Mouse (Mus musculus) hindbrain, embryonic 11.5 days (tissue): ENCODE results near the gene Nup54. TPM values are rescaled to one million over a fixed set of nuclear protein-coding genes. Genes with fewer than 3 reads are reported as not detected.

Experiments
- ATAC-seq: fragments of 200-750 bp; cut with Nextera tagmentation; 2 replicates; pipeline ENCODE4 v1.8.0; 2017; ENCODE audit warnings: mild to moderate bottlenecking, moderate TSS enrichment, moderate library complexity; ENCODE audit not compliant: low FRiP score
- DNase-seq: peaks from one replicate; pipeline ENCODE4 v3.0.0-alpha.2; 2015; ENCODE audit warnings: low spot score
- H3K27ac ChIP-seq: fragments of 300-500 bp; sonication (generic); 2 replicates; pipeline ENCODE4 v1.5.1; 2014; ENCODE audit warnings: mild to moderate bottlenecking, low read depth, low read length
- H3K27me3 ChIP-seq: fragments of 300-500 bp; sonication (generic); 2 replicates; pipeline ENCODE4 v1.6.1; 2014; ENCODE audit warnings: mild to moderate bottlenecking, low read length, moderate library complexity, mixed read lengths; ENCODE audit not compliant: control insufficient read depth, insufficient read depth
- H3K36me3 ChIP-seq: fragments of 300-500 bp; sonication (generic); 2 replicates; pipeline ENCODE4 v1.6.1; 2014; ENCODE audit warnings: mild to moderate bottlenecking, low read length, moderate library complexity, mixed read lengths; ENCODE audit not compliant: control insufficient read depth, insufficient read depth
- H3K4me1 ChIP-seq: fragments of 300-500 bp; sonication (generic); replicated peaks from 2 replicates; pipeline ENCODE4 v1.6.1; 2014; ENCODE audit warnings: low read length, mixed read lengths; ENCODE audit not compliant: control insufficient read depth, insufficient read depth
- H3K4me2 ChIP-seq: fragments of 300-500 bp; sonication (generic); replicated peaks from 2 replicates; pipeline ENCODE4 v1.6.1; 2014; ENCODE audit warnings: mild to moderate bottlenecking, low read depth, low read length
- H3K4me3 ChIP-seq: fragments of 300-500 bp; sonication (generic); 2 replicates; pipeline ENCODE4 v1.5.1; 2014; ENCODE audit warnings: low read depth, low read length
- H3K9ac ChIP-seq: fragments of 300-500 bp; sonication (generic); 2 replicates; pipeline ENCODE4 v1.6.1; 2014; ENCODE audit warnings: low read depth, low read length
- H3K9me3 ChIP-seq: fragments of 300-500 bp; sonication (generic); 2 replicates; pipeline ENCODE4 v1.6.1; 2016; ENCODE audit warnings: low read length; ENCODE audit not compliant: control insufficient read depth
- WGBS: fragments of 180-500 bp; shearing (Covaris S2); extraction: QIAGEN DNeasy Blood & Tissue Kit; methylation state at CpG from one replicate; pipeline ENCODE4 v1.1.7; 2014; 5-methylcytosine and 5-hydroxymethylcytosine counted together
- polyA plus RNA-seq: library from polyadenylated mRNA; unstranded; fragments of >200 nt; fragmentation: Nextera tagmentation; extraction: Ambion mirVana; gene quantifications from 2 replicates; pipeline ENCODE4 v1.2.1, GENCODE M21; 2014

Gene Nup54
- polyA plus RNA-seq, 1 experiment from 2014 or later, result 67.5 TPM

DNA sequence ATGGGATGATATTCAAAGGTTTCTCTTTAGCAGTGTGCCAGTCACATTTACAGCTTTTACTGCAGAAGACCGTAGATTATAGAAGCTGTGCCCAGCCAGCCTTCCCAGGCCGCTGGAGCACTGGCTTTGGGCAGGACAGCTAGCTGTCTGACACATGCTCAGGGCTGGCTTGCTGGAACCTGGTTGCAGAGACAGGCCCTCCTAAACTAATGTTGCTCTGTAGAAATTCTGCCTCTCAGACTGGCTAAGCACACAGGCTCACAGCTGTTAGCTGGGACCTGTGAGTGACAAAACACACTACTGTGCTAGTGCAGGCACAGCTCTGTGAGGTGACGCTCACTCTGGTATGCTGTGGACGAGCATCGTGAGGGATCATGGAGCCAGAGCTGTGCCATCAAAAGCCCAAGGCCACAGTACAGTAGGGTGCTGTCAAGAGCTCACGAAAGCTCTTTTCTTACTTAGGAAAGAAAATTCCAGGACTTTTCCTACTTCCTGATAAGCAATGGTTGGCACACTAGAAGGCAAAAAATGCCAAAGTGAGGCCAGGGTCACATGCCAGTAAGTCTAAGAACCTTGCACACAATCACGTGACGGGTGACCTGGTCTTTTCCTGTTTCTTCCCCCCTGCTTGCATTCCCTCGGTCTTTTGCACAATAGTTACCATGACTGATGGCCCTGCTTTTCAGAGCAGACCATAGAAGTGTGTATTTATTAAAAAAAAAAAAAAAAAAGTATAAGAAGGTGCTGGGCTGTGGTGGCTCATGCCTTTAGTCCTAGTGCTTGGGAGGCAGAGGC is 25.5 kb downstream of the Nup54 start:
- 86% methylated on average over 9 of the region's 9 CpGs for WGBS
- H3K9me3 ChIP-seq, result no peaks in the 10 kb centered on the region
- H3K9ac ChIP-seq, result no peak overlapping the region
- no peak overlapping the region for H3K27ac ChIP-seq
- H3K27me3 ChIP-seq, result no peaks in the 10 kb centered on the region
- H3K4me2 ChIP-seq, result no peak overlapping the region
- H3K36me3 ChIP-seq, result no peaks in the 10 kb centered on the region
- ATAC-seq (no peak), DNase-seq (no peak)
- H3K4me1 ChIP-seq, result no peaks in the 10 kb centered on the region
- H3K4me3 ChIP-seq, result no peak overlapping the region

DNA sequence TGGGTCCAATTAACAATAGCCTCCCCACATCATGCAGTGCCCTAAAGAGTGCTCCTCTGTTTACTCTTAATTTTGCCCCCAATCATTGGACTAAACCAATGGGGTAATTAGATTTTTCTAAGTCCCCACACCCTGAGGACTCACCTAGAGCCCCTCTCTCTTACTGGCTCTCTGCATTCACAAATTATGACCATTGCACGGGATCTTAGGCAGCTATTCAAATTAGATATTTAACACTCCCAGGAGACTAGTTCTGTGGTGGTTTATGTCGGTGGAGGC is 30.7 kb downstream of the Nup54 start:
- no peaks in the 10 kb centered on the region for H3K9me3 ChIP-seq
- H3K9ac ChIP-seq, result no peak overlapping the region
- H3K27me3 ChIP-seq, result no peaks in the 10 kb centered on the region
- WGBS, result 33% methylated on average over 2 of the region's 2 CpGs
- no peak for DNase-seq
- H3K4me1 ChIP-seq, result no peaks in the 10 kb centered on the region
- no peak overlapping the region for H3K4me3 ChIP-seq
- H3K36me3 ChIP-seq, result no peaks in the 10 kb centered on the region
- no peak overlapping the region for H3K4me2 ChIP-seq
- H3K27ac ChIP-seq, result no peak overlapping the region
- ATAC-seq, result no peak

DNA sequence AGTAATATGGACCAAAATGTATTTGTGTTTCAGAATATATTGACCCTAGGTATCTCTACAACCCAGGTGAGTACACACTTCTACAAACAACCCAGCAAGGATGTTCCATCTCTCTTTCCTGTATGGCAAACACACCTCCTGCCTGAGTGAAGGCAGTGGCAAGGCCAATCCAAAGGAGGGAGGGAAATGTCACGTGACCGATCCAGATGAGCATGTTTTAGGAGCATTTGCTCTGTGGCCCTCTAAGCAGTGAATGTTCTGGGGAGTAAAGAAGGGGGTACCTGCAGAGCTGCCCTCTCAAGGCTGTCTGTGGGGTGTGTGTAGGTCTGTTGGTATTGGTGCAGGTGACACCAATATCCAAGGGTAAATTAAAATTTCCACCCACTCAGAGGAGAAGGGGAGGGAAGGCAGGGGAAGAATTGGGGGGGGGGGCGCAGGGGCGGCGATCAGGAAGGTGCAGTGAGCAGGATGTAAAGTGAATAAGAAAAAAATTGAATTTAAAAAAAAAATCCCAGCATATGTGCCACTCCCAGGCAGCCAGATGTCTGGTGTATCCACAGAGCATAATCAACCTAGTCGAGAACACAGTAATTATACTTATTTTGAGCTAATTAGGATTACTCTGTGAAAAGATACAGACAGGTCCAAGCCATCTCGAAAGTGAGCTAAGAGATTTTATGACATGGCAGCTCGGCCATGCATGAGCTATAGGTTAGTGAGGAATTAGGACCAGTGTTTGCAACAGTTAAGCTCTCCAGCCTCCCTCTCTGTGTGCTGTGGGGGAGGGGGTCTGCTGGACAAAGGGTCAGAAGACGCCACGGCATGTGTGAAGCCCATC is 31.2 kb downstream of the Nup54 start:
- Histone ChIP-seq H3K4me2 (no peak overlapping the region), H3K9me3 (no peaks in the 10 kb centered on the region), H3K27ac (no peak overlapping the region), H3K27me3 (no peaks in the 10 kb centered on the region), H3K4me1 (no peaks in the 10 kb centered on the region), H3K4me3 (no peak overlapping the region), H3K9ac (no peak overlapping the region), H3K36me3 (no peaks in the 10 kb centered on the region)
- peak; percentile 53; the same call in 1 of the 2 replicates for ATAC-seq
- DNase-seq, result peak; percentile 59
- 52% methylated on average over 9 of the region's 10 CpGs for WGBS

DNA sequence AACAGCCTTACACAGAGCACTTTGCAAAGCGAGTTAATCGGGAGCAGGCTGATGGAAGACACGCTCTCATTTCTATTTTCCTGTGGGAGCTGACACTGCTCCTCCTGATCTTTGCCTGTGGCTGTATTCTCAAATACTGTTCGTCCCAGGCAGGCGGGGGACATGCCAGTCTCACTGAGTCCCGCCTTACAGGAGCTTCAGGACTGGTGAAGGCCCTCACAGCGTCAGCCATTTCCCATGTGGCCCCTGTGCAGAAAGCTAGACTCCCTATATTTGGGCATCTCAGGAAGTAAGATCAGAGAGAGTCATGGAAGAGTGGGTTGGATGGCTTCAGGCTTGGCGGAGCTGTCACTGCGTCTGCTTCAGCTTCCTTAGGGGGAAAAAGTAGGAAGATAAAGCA is 32.2 kb downstream of the Nup54 start:
- no peak overlapping the region for H3K4me3 ChIP-seq
- H3K27me3 ChIP-seq, result no peaks in the 10 kb centered on the region
- H3K4me2 ChIP-seq, result no peak overlapping the region
- no peak overlapping the region for H3K9ac ChIP-seq
- no peaks in the 10 kb centered on the region for H3K36me3 ChIP-seq
- WGBS, result 75% methylated on average over 9 of the region's 9 CpGs
- no peaks in the 10 kb centered on the region for H3K4me1 ChIP-seq
- ATAC-seq (no peak), DNase-seq (no peak)
- no peak overlapping the region for H3K27ac ChIP-seq
- H3K9me3 ChIP-seq, result no peaks in the 10 kb centered on the region

DNA sequence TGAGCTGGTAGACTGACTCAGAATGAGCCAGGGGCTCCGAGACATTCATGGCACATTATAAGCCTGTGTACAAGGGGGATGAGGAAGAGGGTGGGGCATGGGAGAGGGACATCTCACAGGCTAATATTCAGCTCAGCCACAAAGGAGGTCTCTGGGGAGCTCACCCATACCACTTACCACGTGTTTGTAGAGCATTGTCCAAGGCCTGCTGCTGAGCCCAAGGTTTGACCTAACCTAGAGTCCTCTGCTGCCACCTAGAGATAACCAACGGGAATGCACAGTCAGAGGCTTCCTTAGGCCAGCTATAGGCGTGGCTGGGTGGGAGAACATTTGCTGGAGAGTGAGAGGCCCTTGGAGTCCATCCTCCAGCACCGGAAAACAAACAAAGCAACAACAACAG is 36.9 kb downstream of the Nup54 start:
- H3K27me3 ChIP-seq, result peaks cover 4% of the 10 kb centered on the region; the same call in 1 of the 2 replicates
- no peaks in the 10 kb centered on the region for H3K36me3 ChIP-seq
- no peak overlapping the region for H3K27ac ChIP-seq
- no peak overlapping the region for H3K4me3 ChIP-seq
- ATAC-seq, result peak; percentile 87
- no peaks in the 10 kb centered on the region for H3K9me3 ChIP-seq
- H3K9ac ChIP-seq, result no peak overlapping the region
- no peak overlapping the region for H3K4me2 ChIP-seq
- DNase-seq, result peak; percentile 89
- H3K4me1 ChIP-seq, result no peaks in the 10 kb centered on the region
- WGBS, result 26% methylated on average over 5 of the region's 5 CpGs

DNA sequence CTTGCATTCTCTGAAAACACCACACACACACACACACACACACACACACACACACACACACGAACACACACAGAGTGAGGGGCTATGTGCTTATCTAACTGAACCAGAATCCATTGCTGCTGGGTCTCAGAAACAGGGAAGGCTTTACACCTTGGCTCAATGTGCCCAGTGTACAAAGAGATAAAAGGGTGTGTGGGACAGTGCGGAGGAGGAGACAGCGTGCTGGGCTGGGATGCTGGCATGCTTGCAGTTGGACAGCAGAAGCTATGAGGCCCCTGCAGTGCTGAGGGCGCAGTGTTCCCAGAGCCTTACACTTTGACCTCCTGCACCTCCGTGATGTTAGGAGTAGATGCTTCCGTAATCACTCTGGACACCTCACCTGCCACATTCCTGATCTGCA is 38.5 kb downstream of the Nup54 start:
- no peak overlapping the region for H3K4me3 ChIP-seq
- DNase-seq (no peak), ATAC-seq (no peak)
- 89% methylated on average over 6 of the region's 6 CpGs for WGBS
- no peak overlapping the region for H3K9ac ChIP-seq
- H3K27ac ChIP-seq, result no peak overlapping the region
- H3K27me3 ChIP-seq, result peaks cover 16% of the 10 kb centered on the region
- no peaks in the 10 kb centered on the region for H3K9me3 ChIP-seq
- no peak overlapping the region for H3K4me2 ChIP-seq
- H3K4me1 ChIP-seq, result no peaks in the 10 kb centered on the region
- H3K36me3 ChIP-seq, result no peaks in the 10 kb centered on the region

DNA sequence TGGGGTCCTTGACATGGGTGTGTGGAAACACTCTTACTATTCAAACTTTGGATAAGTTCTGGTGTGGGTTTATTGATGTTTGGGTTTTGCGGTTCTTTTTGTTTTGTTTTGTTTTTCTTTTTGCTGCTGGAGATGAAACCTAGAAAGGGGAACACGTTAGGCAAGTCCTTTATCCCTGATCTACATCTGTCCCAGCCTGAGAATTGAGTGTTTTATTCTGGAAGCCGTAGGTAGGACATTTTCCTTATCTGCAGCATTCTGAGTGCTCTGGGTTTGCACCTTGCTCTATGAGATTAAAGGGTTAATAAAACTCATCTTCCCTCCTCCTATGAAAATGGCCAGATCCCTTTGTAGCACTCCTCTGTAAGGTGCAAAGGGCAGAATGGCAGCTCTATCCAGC is 39.3 kb downstream of the Nup54 start:
- no peak for ATAC-seq
- H3K4me2 ChIP-seq, result no peak overlapping the region
- 84% methylated on average over 3 of the region's 3 CpGs for WGBS
- no peaks in the 10 kb centered on the region for H3K4me1 ChIP-seq
- no peak overlapping the region for H3K9ac ChIP-seq
- DNase-seq, result no peak
- peaks cover 17% of the 10 kb centered on the region for H3K27me3 ChIP-seq
- no peak overlapping the region for H3K27ac ChIP-seq
- no peaks in the 10 kb centered on the region for H3K36me3 ChIP-seq
- H3K4me3 ChIP-seq, result no peak overlapping the region
- no peaks in the 10 kb centered on the region for H3K9me3 ChIP-seq

DNA sequence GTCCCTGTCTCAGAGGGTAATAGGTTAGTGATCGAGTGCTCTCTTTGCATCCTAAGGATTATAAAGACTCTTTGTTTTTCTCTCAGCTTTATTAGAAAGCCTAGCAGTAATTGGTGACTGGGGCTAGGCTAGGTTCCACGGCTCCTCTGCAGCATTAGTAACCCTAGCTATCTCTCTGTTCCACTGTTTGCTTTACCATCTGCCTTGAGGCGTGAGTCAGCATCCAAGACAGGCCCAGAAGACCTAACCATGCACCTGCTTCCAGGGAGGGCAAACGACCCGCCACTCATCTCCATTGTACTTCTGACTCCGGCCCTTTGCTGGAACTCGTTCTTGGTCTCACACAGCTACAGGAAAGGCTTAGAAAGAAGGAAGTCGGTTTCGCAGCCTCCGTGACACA is 41.2 kb downstream of the Nup54 start:
- H3K36me3 ChIP-seq, result no peaks in the 10 kb centered on the region

DNA sequence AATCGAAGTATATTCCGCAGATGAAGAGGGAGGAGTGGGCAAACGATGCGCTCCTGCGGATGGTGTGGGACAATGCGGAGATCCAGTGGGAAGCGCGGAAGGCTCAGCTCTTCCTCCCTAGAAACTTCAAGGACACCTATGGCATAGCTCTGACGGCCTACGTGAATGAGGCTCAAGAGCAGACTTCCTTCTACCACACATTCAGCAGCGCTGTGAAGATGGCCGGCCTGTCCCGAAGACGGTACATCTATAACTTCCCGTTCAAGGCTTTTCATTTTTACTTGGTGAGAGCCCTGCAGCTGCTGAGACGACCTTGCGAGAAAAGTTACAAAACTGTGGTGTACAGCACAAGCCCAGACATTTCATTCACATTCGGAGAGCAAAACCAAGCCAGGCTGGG is 42.5 kb downstream of the Nup54 start:
- DNase-seq, result no peak
- Histone ChIP-seq H3K4me2 (peak overlapping the region; percentile 25), H3K4me1 (no peaks in the 10 kb centered on the region), H3K27ac (no peak overlapping the region), H3K9ac (no peak overlapping the region), H3K9me3 (no peaks in the 10 kb centered on the region), H3K4me3 (no peak overlapping the region), H3K36me3 (no peaks in the 10 kb centered on the region), H3K27me3 (peaks cover 19% of the 10 kb centered on the region)
- no peak for ATAC-seq
- 44% methylated on average over 18 of the region's 18 CpGs for WGBS

More for the DNA sequence above, 41.2 kb downstream of the Nup54 start:
- ATAC-seq, result no peak
- H3K4me2 ChIP-seq, result no peak overlapping the region
- peaks cover 19% of the 10 kb centered on the region for H3K27me3 ChIP-seq
- H3K27ac ChIP-seq, result no peak overlapping the region
- H3K4me3 ChIP-seq, result no peak overlapping the region
- no peak overlapping the region for H3K9ac ChIP-seq
- no peaks in the 10 kb centered on the region for H3K9me3 ChIP-seq
- DNase-seq, result no peak
- WGBS, result 71% methylated on average over 10 of the region's 10 CpGs
- no peaks in the 10 kb centered on the region for H3K4me1 ChIP-seq
